Mouse (Mus musculus): ENCODE measurements around the gene Hmcn1. TPM values are rescaled to one million over a fixed set of nuclear protein-coding genes. Genes with fewer than 3 reads are reported as not detected.

Gene Hmcn1
- total and polyA plus RNA-seq, 3 experiments: 11.9 to 23.5 (median 13.7) TPM

GRCm38 (mm10) chr1:150936821-150937220, 56.4 kb downstream of the Hmcn1 start:
- intact Hi-C loops (cut with DNase I): loop anchor here (5.0 kb wide), 1 partner anchor 70 kb away; no protein-coding TSS in a partner anchor
- Histone ChIP-seq H3K9ac (ENCODE audit: low read depth, low read length) (no peak overlapping the region), H3K36me3 (ENCODE audit: control insufficient read depth, insufficient read depth, low read length) (no peaks in the 10 kb centered on the region), H3K27me3 (ENCODE audit: control insufficient read depth, insufficient read depth, low read length) (no peaks in the 10 kb centered on the region), H3K4me3 (no peak overlapping the region), H3K79me2 (replicated peaks; ENCODE audit: control insufficient read depth, insufficient read depth, low read length) (peaks cover 3% of the 10 kb centered on the region; the same call in 1 of the 2 replicates), H3K4me1 (ENCODE audit: control insufficient read depth, insufficient read depth, low read length) (no peaks in the 10 kb centered on the region), H3K27ac (no peak overlapping the region)
- TF ChIP-seq CTCF (IDR thresholded peaks at IDR 0.05): no peak
- no peak for TF ChIP-seq POLR2A (IDR thresholded peaks at IDR 0.05; ENCODE audit: insufficient read depth, low read depth, low read length)
- no peak for TF ChIP-seq EP300 (IDR thresholded peaks at IDR 0.05; ENCODE audit: insufficient read depth, low read depth, low read length)
- no peak for DNase-seq
- 72% methylated on average over 4 of the region's 4 CpGs for WGBS

- peak; percentile 15 to 35 for DNase-seq
- H3K4me3 ChIP-seq: no peak overlapping the region
- 54% methylated on average over 9 of the region's 9 CpGs for WGBS
- no peaks in the 10 kb centered on the region for H3K36me3 ChIP-seq (ENCODE audit: control insufficient read depth, insufficient read depth, low read length)
- intact Hi-C loops (cut with DNase I): no loop called here
- no peaks in the 10 kb centered on the region for H3K4me1 ChIP-seq (ENCODE audit: control insufficient read depth, insufficient read depth, low read length)
- no peaks in the 10 kb centered on the region for H3K27me3 ChIP-seq (ENCODE audit: control insufficient read depth, insufficient read depth, low read length)
- H3K27ac ChIP-seq: no peak overlapping the region
- H3K9ac ChIP-seq (ENCODE audit: low read depth, low read length): no peak overlapping the region
- peaks cover 3% of the 10 kb centered on the region; the same call in 1 of the 2 replicates for H3K79me2 ChIP-seq (replicated peaks; ENCODE audit: control insufficient read depth, insufficient read depth, low read length)
- TF ChIP-seq CTCF (IDR thresholded peaks at IDR 0.05): no peak
- no peak for TF ChIP-seq POLR2A (IDR thresholded peaks at IDR 0.05; ENCODE audit: insufficient read depth, low read depth, low read length)
- no peak for TF ChIP-seq EP300 (IDR thresholded peaks at IDR 0.05; ENCODE audit: insufficient read depth, low read depth, low read length)
These were observed 59.6 kb downstream of the Hmcn1 start for GRCm38 (mm10) chr1:150933616-150934015.

DNA sequence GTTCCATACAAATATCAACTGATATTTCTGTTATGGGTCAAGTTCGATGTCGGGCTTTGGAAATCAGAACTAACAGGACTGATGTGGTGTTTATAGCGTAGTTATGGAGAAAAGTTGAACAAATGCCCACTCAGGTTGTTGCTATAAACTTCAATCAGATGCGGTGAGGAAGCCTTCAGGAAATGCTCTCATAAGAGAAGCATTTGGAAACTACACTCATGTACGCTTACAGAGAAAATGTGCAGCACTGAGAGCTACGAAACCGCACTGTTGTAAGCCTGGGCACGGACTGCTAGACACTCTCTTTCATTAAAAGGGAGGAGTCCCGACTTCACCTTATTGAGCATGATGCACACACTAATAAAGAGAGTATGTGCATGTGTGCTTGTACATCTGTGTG, 72.4 kb downstream of the Hmcn1 start:
- 41% methylated on average over 9 of the region's 9 CpGs for WGBS
- Histone ChIP-seq H3K79me2 (replicated peaks; ENCODE audit: control insufficient read depth, insufficient read depth, low read length) (peaks cover 1% of the 10 kb centered on the region; the same call in 1 of the 2 replicates), H3K4me3 (no peak overlapping the region), H3K27ac (no peak overlapping the region), H3K9ac (ENCODE audit: low read depth, low read length) (no peak overlapping the region), H3K36me3 (ENCODE audit: control insufficient read depth, insufficient read depth, low read length) (no peaks in the 10 kb centered on the region), H3K4me1 (ENCODE audit: control insufficient read depth, insufficient read depth, low read length) (0 out of 2 replicates have a peak, but pooled peaks cover 2% of the 10 kb centered on the region), H3K27me3 (ENCODE audit: control insufficient read depth, insufficient read depth, low read length) (no peaks in the 10 kb centered on the region)
- intact Hi-C loops (cut with DNase I): loop anchor here (1.0 to 2.0 kb wide), 3 partner anchors 88 to 141 kb away; no protein-coding TSS in a partner anchor
- TF ChIP-seq CTCF (IDR thresholded peaks at IDR 0.05): no peak
- TF ChIP-seq EP300 (IDR thresholded peaks at IDR 0.05; ENCODE audit: insufficient read depth, low read depth, low read length): no peak
- TF ChIP-seq POLR2A (IDR thresholded peaks at IDR 0.05; ENCODE audit: insufficient read depth, low read depth, low read length): no peak
- DNase-seq: no peak

DNA sequence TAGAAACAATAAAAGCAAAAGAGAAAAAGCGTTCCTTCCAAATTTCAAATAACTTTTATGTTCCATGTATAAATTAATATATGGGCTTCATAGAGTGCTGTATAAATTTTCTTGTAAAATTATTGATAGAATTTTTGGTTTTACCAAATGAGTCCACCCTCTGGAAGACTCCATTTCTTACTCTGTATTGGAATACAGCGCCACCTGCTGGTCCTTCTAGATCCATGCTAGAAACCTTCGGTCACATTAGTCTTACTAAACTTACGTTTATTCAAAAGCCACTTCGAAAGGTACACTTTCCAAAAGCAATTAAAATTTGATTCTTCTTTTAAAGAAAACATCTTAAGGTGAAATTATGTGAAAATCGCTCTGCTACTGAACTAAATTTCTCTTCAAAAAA, 73.0 kb downstream of the Hmcn1 start:
- no peak overlapping the region for H3K4me3 ChIP-seq
- peaks cover 1% of the 10 kb centered on the region; the same call in 1 of the 2 replicates for H3K79me2 ChIP-seq (replicated peaks; ENCODE audit: control insufficient read depth, insufficient read depth, low read length)
- TF ChIP-seq POLR2A (IDR thresholded peaks at IDR 0.05; ENCODE audit: insufficient read depth, low read depth, low read length) (no peak), CTCF (IDR thresholded peaks at IDR 0.05) (peak; percentile 97)
- 0 out of 2 replicates have a peak, but pooled peaks cover 3% of the 10 kb centered on the region for H3K4me1 ChIP-seq (ENCODE audit: control insufficient read depth, insufficient read depth, low read length)
- no peak overlapping the region for H3K9ac ChIP-seq (ENCODE audit: low read depth, low read length)
- 33% methylated on average over 6 of the region's 6 CpGs for WGBS
- no peaks in the 10 kb centered on the region for H3K36me3 ChIP-seq (ENCODE audit: control insufficient read depth, insufficient read depth, low read length)
- no peak overlapping the region for H3K27ac ChIP-seq
- peak; percentile 30 to 52 for DNase-seq
- intact Hi-C loops (cut with DNase I): loop anchor here (1.0 to 2.0 kb wide), 2 partner anchors 95 to 140 kb away; no protein-coding TSS in a partner anchor
- H3K27me3 ChIP-seq (ENCODE audit: control insufficient read depth, insufficient read depth, low read length): no peaks in the 10 kb centered on the region

GRCm38 (mm10) chr1:150914936-150915335, 78.3 kb downstream of the Hmcn1 start:
- Histone ChIP-seq H3K4me3 (no peak overlapping the region), H3K79me2 (replicated peaks; ENCODE audit: control insufficient read depth, insufficient read depth, low read length) (peaks cover 3% of the 10 kb centered on the region; the same call in 1 of the 2 replicates), H3K36me3 (ENCODE audit: control insufficient read depth, insufficient read depth, low read length) (no peaks in the 10 kb centered on the region), H3K9ac (ENCODE audit: low read depth, low read length) (no peak overlapping the region), H3K27me3 (ENCODE audit: control insufficient read depth, insufficient read depth, low read length) (no peaks in the 10 kb centered on the region), H3K27ac (no peak overlapping the region), H3K4me1 (ENCODE audit: control insufficient read depth, insufficient read depth, low read length) (peaks cover 4% of the 10 kb centered on the region; the same call in 1 of the 2 replicates)
- 33% methylated on average over 2 of the region's 2 CpGs for WGBS
- intact Hi-C loops (cut with DNase I): loop anchor here (5.0 kb wide), 2 partner anchors 43 to 373 kb away; no protein-coding TSS in a partner anchor
- DNase-seq: peak in 1 of 2 experiments; percentile 9
- no peak for TF ChIP-seq CTCF (IDR thresholded peaks at IDR 0.05)
- no peak for TF ChIP-seq EP300 (IDR thresholded peaks at IDR 0.05; ENCODE audit: insufficient read depth, low read depth, low read length)
- no peak for TF ChIP-seq POLR2A (IDR thresholded peaks at IDR 0.05; ENCODE audit: insufficient read depth, low read depth, low read length)

GRCm38 (mm10) chr1:150913586-150914136, 79.6 kb downstream of the Hmcn1 start:
- TF ChIP-seq POLR2A (IDR thresholded peaks at IDR 0.05; ENCODE audit: insufficient read depth, low read depth, low read length) (no peak), CTCF (IDR thresholded peaks at IDR 0.05) (no peak), EP300 (IDR thresholded peaks at IDR 0.05; ENCODE audit: insufficient read depth, low read depth, low read length) (no peak)
- Histone ChIP-seq H3K27ac (no peak overlapping the region), H3K4me1 (ENCODE audit: control insufficient read depth, insufficient read depth, low read length) (peaks cover 4% of the 10 kb centered on the region; the same call in 1 of the 2 replicates), H3K36me3 (ENCODE audit: control insufficient read depth, insufficient read depth, low read length) (no peaks in the 10 kb centered on the region), H3K4me3 (no peak overlapping the region), H3K27me3 (ENCODE audit: control insufficient read depth, insufficient read depth, low read length) (no peaks in the 10 kb centered on the region), H3K79me2 (replicated peaks; ENCODE audit: control insufficient read depth, insufficient read depth, low read length) (peaks cover 3% of the 10 kb centered on the region; the same call in 1 of the 2 replicates), H3K9ac (ENCODE audit: low read depth, low read length) (no peak overlapping the region)
- WGBS: 87% methylated on average over 5 of the region's 5 CpGs
- intact Hi-C loops (cut with DNase I): no loop called here
- DNase-seq: no peak

Data from heart, adult 2 months (tissue).